Mouse (Mus musculus): ENCODE measurements around the gene Nelfcd.

Gene Nelfcd

DNA sequence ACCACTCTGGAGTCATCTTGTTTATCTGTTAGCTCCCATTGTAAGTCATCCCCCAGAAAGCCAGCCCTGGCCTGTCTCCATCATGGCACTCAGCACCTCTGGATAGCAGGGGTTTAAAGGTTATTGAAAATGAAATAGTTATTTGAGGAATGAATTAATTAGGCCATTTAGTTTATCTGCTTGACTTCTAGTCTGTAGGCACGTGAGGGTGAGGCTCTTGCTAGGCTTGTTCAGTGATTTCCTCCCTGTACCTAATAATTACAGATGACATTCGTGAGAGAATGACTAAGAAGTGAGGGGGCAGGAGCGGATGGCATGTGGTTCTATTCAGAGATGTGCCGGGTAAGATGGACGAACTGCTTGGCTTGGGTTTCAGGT lies 57.9 kb downstream of the Nelfcd start:
- DNase-seq (ENCODE audit: low spot score): no peak
